Mouse (Mus musculus) inflammation-experienced regulatory T-cells, adult 16 weeks (primary cell): Measurements from ENCODE around the gene Mrps11. TPM values are rescaled to one million over a fixed set of nuclear protein-coding genes. Genes with fewer than 3 reads are reported as not detected.

Source experiments
- polyA plus RNA-seq: library from polyadenylated mRNA; unstranded; fragments of 100-300 nt; shearing (Covaris generic); gene quantifications from one replicate; pipeline ENCODE4 v1.2.1, GENCODE M21; 2017

Mrps11 gene
- polyA plus RNA-seq, result 46.0 TPM

DNA sequence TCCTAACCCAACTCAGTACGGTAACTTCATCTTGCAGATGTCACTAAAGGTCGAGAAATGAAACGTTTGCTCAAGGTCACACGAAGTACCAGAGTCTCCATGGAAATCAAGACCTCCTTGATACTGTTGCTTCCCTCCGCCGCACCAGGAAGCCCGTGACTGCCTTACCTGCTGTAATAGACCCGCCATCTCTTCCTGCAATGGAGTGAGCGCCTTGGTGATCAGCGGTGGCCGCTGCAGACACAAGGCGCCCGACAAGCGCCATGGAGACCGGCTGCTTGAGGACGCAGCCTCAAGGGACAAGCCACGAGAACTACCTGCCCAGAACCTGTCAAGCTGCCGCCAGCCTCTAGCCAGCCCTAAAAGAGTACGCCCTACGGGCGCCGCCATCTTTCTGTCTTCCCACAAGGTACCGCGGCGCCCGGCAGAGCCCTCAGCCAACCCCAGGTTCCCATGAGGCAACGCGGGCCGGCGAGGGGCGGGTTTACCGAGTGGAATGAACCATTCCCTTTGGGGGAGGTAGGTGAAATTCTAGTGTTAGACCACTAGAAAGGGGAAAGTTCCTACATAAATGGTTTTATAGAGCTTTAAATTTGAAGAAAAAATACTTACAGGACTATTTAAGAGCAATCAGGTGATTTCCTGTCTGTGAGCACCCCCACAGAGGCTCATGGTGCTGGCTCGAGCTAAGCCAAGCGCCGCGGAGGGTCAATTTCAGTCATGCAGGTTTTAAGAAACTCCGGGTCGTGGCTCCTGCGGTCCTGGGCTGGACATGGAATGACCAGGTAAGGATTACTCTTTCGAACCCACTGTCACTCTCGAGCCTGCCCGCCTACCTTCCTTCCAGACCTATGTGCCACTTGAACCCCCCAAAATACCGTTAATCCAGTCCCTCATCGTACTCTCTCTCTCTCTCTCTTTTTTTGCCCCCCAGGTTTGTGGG lies at the start of gene Mrps11, which contains the start of gene Mrpl46:
TSS of gene Mrps11 (plus strand) at position 481 of the 943 bp plus-strand sequence.
TSS of gene Mrpl46 (minus strand) at position 893 of the 943 bp plus-strand sequence.

DNA sequence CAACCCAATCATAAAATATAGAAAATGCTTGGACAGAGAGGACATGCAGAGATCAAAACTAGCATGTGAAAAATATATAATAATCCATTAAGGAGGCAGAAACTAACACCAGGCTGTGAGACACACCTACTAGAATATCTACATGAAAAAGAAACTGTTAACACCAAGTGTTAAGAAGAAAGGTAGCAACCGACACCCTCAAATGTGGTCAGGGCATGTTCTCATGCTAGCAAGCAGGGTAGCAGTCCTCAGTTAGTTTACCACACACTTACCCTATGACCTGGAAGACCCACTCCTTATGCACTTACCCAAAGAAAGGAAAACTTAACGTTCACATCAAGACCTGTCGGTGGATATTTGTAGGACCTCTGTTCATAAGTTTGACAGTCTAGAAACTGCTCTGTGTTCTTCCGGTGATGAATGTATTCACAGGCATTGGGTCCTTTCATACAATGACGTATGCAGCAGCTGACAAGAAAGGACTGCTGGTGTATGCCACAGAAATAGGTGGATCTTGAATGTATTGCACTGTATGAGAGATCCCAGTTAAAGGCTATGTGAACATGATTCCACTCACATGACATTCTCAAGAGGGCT lies 45.2 kb upstream of the Mrps11 start, which contains the start of gene Ntrk3:
TSS of gene Ntrk3 (minus strand) at position 399 of the 597 bp plus-strand sequence.

Other genes starting within 250 kb of the Mrps11 start
- gene Ntrk3, start 45.1 kb upstream of the Mrps11 start, polyA plus RNA-seq, result 9.8 TPM
- gene Mrpl46, start 412 bp downstream of the Mrps11 start, polyA plus RNA-seq, result 61.7 TPM
- 29.3 TPM for gene Det1, start 64.1 kb downstream of the Mrps11 start, polyA plus RNA-seq
- gene Aen, start 112.7 kb downstream of the Mrps11 start, polyA plus RNA-seq, result 52.1 TPM
- 116 TPM for gene Isg20, start 130.3 kb downstream of the Mrps11 start, polyA plus RNA-seq